Mouse (Mus musculus) limb, embryonic 12.5 days (tissue): ENCODE data around the gene Zfhx3. TPM values are rescaled to one million over a fixed set of nuclear protein-coding genes. Genes with fewer than 3 reads are reported as not detected.
A peak's percentile ranks its signal among the peaks of the same experiment; 100 is the strongest.

Source experiments
- ATAC-seq: fragments of 200-750 bp; cut with Nextera tagmentation; 2 replicates; pipeline ENCODE4 v1.8.0; 2017; ENCODE audit warnings: low read depth, moderate TSS enrichment; ENCODE audit not compliant: insufficient number of reproducible peaks, insufficient read depth, low FRiP score, low TSS enrichment
- H3K27ac ChIP-seq: fragments of 300-500 bp; sonication (generic); 2 replicates; pipeline ENCODE4 v1.5.1; 2016; ENCODE audit warnings: mild to moderate bottlenecking, moderate library complexity
- H3K27me3 ChIP-seq: fragments of 300-500 bp; sonication (generic); 2 replicates; pipeline ENCODE4 v1.6.1; 2016; ENCODE audit warnings: mild to moderate bottlenecking, moderate library complexity
- H3K36me3 ChIP-seq: fragments of 300-500 bp; sonication (generic); 2 replicates; pipeline ENCODE4 v1.6.1; 2016; ENCODE audit warnings: mild to moderate bottlenecking, moderate library complexity
- H3K4me1 ChIP-seq: fragments of 300-500 bp; sonication (generic); replicated peaks from 2 replicates; pipeline ENCODE4 v1.6.1; 2016
- H3K4me2 ChIP-seq: fragments of 300-500 bp; sonication (generic); 2 replicates; pipeline ENCODE4 v1.6.1; 2016; ENCODE audit warnings: mild to moderate bottlenecking, moderate library complexity
- H3K4me3 ChIP-seq: fragments of 300-500 bp; sonication (generic); replicated peaks from 2 replicates; pipeline ENCODE4 v1.5.1; 2016; ENCODE audit warnings: mild to moderate bottlenecking
- H3K9ac ChIP-seq: fragments of 300-500 bp; sonication (generic); replicated peaks from 2 replicates; pipeline ENCODE4 v1.6.1; 2016; ENCODE audit warnings: mild to moderate bottlenecking, moderate library complexity
- H3K9me3 ChIP-seq: fragments of 300-500 bp; sonication (generic); 2 replicates; pipeline ENCODE4 v1.6.1; 2016; ENCODE audit warnings: mild to moderate bottlenecking, moderate library complexity
- WGBS: fragments of 180-500 bp; shearing (Covaris S2); methylation state at CpG from one replicate; pipeline ENCODE4 v1.1.7; 2016; 5-methylcytosine and 5-hydroxymethylcytosine counted together
- polyA plus RNA-seq: library from polyadenylated mRNA; unstranded; fragments of >200 nt; fragmentation: Nextera tagmentation; extraction: Ambion mirVana; gene quantifications from 2 replicates; pipeline ENCODE4 v1.2.1, GENCODE M21; 2016

Zfhx3 gene
- polyA plus RNA-seq, 1 experiment from 2014 or later, result 53.0 TPM

DNA sequence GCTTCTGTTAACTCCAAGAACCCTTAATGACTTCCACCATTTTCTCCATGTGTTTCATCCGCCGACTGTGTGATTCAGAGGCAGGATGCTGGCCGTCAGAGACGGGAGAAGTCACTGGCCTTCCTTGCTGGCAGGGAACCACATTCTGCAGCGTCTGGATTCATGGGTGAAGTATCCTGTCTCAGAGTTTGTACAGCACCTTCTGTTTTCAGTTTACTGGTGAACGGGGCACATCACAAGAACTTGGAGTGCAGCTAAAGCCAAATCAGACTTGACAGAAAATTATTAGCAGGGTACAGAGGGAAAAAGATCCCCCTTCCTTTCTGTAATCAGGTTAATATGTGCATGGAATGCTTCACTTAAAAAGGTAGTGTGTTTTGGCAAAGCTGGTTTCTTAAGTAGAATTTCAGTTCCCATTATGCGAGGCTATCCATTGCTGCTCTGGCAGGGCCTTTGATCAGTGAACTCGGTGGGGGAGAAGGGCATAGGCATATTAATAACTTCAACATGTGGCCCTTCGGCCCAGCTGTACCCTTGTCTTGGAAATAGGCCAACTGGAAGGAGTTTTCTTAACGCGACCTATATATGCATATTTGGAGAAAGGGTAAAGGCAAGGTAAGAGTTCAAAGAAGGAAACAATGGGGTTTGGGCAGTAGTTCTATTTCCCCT lies 1035.4 kb downstream of the Zfhx3 start:
- no peak overlapping the region for H3K4me3 ChIP-seq
- H3K9me3 ChIP-seq, result peaks cover 8% of the 10 kb centered on the region
- peaks cover 20% of the 10 kb centered on the region for H3K4me1 ChIP-seq
- peak; percentile 59 for ATAC-seq
- H3K4me2 ChIP-seq, result peak overlapping the region; percentile 32
- no peak overlapping the region for H3K9ac ChIP-seq
- 13% methylated on average over 11 of the region's 11 CpGs for WGBS
- peak overlapping the region; percentile 86 for H3K27ac ChIP-seq
- no peaks in the 10 kb centered on the region for H3K36me3 ChIP-seq
- H3K27me3 ChIP-seq, result no peaks in the 10 kb centered on the region

GRCm38 (mm10) chr8:108978362-108978750 lies 1035.9 kb downstream of the Zfhx3 start:
- WGBS, result 26% methylated on average over 7 of the region's 7 CpGs
- peaks cover 8% of the 10 kb centered on the region for H3K9me3 ChIP-seq
- no peak; the same call in 1 of the 2 replicates for ATAC-seq
- peaks cover 20% of the 10 kb centered on the region for H3K4me1 ChIP-seq
- H3K27me3 ChIP-seq, result no peaks in the 10 kb centered on the region
- H3K4me2 ChIP-seq, result peak overlapping the region; percentile 32
- no peaks in the 10 kb centered on the region for H3K36me3 ChIP-seq
- no peak overlapping the region for H3K9ac ChIP-seq
- H3K4me3 ChIP-seq, result no peak overlapping the region
- peak overlapping the region; percentile 86 for H3K27ac ChIP-seq

DNA sequence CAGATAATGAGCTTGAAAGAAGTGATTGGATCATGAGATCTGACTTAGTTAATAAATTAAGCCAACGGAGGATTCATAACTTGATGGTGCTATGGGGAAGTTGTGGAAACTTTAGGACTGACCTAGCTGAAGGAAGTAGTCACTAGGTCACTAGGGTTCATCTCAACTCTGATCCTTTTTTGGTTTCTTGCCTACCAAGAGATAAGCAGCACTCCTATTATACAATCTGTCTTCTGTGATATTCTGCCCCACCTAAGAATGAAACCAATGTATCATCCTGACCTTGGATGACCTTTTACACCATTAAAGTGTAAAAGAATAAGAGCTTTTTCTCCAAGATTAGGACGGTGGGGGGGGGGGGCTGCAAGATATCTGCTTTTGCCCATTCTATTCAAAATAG lies 1042.5 kb downstream of the Zfhx3 start:
- Histone ChIP-seq H3K4me2 (no peak overlapping the region), H3K9ac (no peak overlapping the region), H3K4me1 (peaks cover 6% of the 10 kb centered on the region; the same call in 1 of the 2 replicates), H3K27ac (no peak overlapping the region), H3K4me3 (no peak overlapping the region), H3K27me3 (no peaks in the 10 kb centered on the region), H3K9me3 (peaks cover 8% of the 10 kb centered on the region), H3K36me3 (no peaks in the 10 kb centered on the region)
- 81% methylated on average over 2 of the region's 2 CpGs for WGBS
- ATAC-seq, result no peak

DNA sequence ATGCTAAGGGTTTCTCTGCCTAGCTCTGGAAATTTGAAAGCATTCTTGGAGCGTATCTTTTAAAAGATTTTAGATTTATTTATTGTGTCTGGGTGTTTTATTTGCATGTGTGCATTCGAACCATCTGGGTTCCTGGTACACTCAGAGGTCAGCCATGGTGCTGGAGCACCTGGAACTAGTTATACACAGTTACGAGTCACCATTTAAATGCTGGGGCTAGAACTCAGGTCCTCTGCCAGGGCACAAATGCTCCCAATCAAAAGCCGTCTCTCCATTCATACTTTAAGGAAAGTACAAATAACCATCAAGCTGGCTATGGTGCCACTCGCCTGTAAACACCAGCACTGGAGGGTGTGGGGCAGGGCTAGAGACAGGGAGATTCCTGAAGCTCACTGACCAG lies 1047.4 kb downstream of the Zfhx3 start:
- Histone ChIP-seq H3K4me1 (peaks cover 16% of the 10 kb centered on the region; the same call in 1 of the 2 replicates), H3K27me3 (no peaks in the 10 kb centered on the region), H3K27ac (peak overlapping the region; percentile 53; the same call in 1 of the 2 replicates), H3K4me3 (no peak overlapping the region), H3K9me3 (no peaks in the 10 kb centered on the region), H3K36me3 (no peaks in the 10 kb centered on the region), H3K9ac (no peak overlapping the region), H3K4me2 (no peak overlapping the region)
- WGBS, result 24% methylated on average over 5 of the region's 5 CpGs
- ATAC-seq, result no peak

- no peak overlapping the region for H3K9ac ChIP-seq
- no peaks in the 10 kb centered on the region for H3K27me3 ChIP-seq
- no peaks in the 10 kb centered on the region for H3K9me3 ChIP-seq
- no peak for ATAC-seq
- no peak overlapping the region for H3K4me2 ChIP-seq
- peak overlapping the region; percentile 53 for H3K27ac ChIP-seq
- WGBS, result 57% methylated on average over 6 of the region's 6 CpGs
- H3K4me3 ChIP-seq, result no peak overlapping the region
- no peaks in the 10 kb centered on the region for H3K36me3 ChIP-seq
- H3K4me1 ChIP-seq, result peaks cover 16% of the 10 kb centered on the region; the same call in 1 of the 2 replicates
Observed at GRCm38 (mm10) chr8:108990537-108990936, 1048.1 kb downstream of the Zfhx3 start.

GRCm38 (mm10) chr8:108991395-108991794 lies 1049.0 kb downstream of the Zfhx3 start:
- Histone ChIP-seq H3K9ac (no peak overlapping the region), H3K9me3 (no peaks in the 10 kb centered on the region), H3K27me3 (no peaks in the 10 kb centered on the region), H3K4me2 (no peak overlapping the region), H3K36me3 (no peaks in the 10 kb centered on the region), H3K27ac (no peak overlapping the region), H3K4me1 (peaks cover 16% of the 10 kb centered on the region; the same call in 1 of the 2 replicates), H3K4me3 (no peak overlapping the region)
- ATAC-seq, result no peak
- WGBS, result 91% methylated on average over 5 of the region's 5 CpGs

DNA sequence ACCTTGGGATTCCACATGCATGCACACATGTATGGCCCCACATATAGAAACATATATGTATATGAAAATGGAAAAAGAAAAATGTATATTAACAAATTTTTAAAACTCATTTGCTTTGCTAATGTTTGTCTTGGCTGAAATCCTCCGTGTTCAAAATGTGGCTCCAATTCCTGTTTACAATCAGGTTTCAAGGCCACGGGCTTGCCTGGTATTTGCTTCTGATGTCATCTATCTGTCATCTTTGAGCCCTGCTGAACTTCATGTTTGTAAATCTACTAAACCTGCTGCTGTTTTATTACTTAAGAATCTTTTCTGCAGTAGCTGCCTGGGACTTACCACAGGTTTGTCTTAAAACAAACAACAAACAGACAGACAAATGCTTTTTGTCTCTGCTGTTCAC lies 1051.3 kb downstream of the Zfhx3 start:
- no peak overlapping the region for H3K9ac ChIP-seq
- 74% methylated on average over 2 of the region's 2 CpGs for WGBS
- no peak overlapping the region for H3K27ac ChIP-seq
- H3K4me1 ChIP-seq, result peaks cover 14% of the 10 kb centered on the region; the same call in 1 of the 2 replicates
- H3K36me3 ChIP-seq, result no peaks in the 10 kb centered on the region
- H3K27me3 ChIP-seq, result no peaks in the 10 kb centered on the region
- ATAC-seq, result no peak
- H3K4me2 ChIP-seq, result no peak overlapping the region
- H3K9me3 ChIP-seq, result no peaks in the 10 kb centered on the region
- no peak overlapping the region for H3K4me3 ChIP-seq

DNA sequence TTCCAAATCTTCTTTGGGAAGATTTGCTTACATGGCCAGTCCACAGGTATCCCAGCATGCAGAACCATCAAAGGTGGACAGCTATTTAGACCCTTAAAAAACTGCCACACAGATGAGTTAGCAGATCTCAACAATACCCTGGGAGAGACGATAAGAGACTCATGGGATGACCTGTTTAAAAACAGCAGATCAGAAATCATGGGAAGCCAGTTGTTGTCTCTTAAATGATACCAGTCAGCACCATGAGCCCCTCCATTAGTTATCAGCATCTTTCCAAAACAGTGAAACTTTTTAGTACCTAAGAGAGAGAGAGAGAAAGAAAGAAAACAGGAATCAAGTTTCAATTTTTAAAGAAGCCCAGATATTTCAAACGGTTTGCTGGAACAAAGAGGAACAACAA lies 1051.7 kb downstream of the Zfhx3 start:
- H3K27ac ChIP-seq, result no peak overlapping the region

DNA sequence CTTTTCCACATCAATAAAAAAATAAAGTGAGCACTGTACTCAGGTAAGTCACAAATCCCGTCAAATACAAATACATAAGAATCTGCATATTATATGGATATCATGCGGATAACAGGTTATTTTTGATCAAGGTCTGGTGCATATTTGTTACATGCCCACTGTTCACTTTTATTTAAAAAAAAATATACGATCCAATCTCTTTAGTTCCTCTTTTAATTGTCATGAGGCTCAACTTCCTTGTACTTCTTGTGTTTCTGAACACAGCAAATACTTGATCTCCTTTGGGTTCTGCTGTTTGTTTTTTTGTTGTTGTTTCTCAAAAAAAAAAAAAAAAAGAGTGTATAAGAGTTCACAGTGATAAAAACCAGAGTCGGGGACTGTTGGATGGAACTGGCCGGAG lies 1052.4 kb downstream of the Zfhx3 start:
- ATAC-seq, result no peak
- Histone ChIP-seq H3K4me3 (no peak overlapping the region), H3K27ac (no peak overlapping the region), H3K4me2 (no peak overlapping the region), H3K9ac (no peak overlapping the region), H3K4me1 (peaks cover 21% of the 10 kb centered on the region), H3K27me3 (no peaks in the 10 kb centered on the region), H3K9me3 (no peaks in the 10 kb centered on the region), H3K36me3 (no peaks in the 10 kb centered on the region)
- WGBS, result 91% methylated on average over 5 of the region's 5 CpGs

More for the DNA sequence above, 1051.7 kb downstream of the Zfhx3 start:
- ATAC-seq, result no peak
- 55% methylated on average over 2 of the region's 2 CpGs for WGBS
- H3K4me3 ChIP-seq, result no peak overlapping the region
- H3K9me3 ChIP-seq, result no peaks in the 10 kb centered on the region
- H3K4me1 ChIP-seq, result peaks cover 16% of the 10 kb centered on the region
- no peaks in the 10 kb centered on the region for H3K27me3 ChIP-seq
- no peak overlapping the region for H3K9ac ChIP-seq
- no peak overlapping the region for H3K4me2 ChIP-seq
- H3K36me3 ChIP-seq, result no peaks in the 10 kb centered on the region

GRCm38 (mm10) chr8:108997334-108997733 lies 1054.9 kb downstream of the Zfhx3 start:
- Histone ChIP-seq H3K9me3 (no peaks in the 10 kb centered on the region), H3K4me2 (no peak overlapping the region), H3K9ac (no peak overlapping the region), H3K27ac (no peak overlapping the region), H3K4me3 (no peak overlapping the region), H3K27me3 (no peaks in the 10 kb centered on the region), H3K4me1 (peaks cover 10% of the 10 kb centered on the region), H3K36me3 (no peaks in the 10 kb centered on the region)
- 57% methylated on average over 3 of the region's 3 CpGs for WGBS
- no peak for ATAC-seq

DNA sequence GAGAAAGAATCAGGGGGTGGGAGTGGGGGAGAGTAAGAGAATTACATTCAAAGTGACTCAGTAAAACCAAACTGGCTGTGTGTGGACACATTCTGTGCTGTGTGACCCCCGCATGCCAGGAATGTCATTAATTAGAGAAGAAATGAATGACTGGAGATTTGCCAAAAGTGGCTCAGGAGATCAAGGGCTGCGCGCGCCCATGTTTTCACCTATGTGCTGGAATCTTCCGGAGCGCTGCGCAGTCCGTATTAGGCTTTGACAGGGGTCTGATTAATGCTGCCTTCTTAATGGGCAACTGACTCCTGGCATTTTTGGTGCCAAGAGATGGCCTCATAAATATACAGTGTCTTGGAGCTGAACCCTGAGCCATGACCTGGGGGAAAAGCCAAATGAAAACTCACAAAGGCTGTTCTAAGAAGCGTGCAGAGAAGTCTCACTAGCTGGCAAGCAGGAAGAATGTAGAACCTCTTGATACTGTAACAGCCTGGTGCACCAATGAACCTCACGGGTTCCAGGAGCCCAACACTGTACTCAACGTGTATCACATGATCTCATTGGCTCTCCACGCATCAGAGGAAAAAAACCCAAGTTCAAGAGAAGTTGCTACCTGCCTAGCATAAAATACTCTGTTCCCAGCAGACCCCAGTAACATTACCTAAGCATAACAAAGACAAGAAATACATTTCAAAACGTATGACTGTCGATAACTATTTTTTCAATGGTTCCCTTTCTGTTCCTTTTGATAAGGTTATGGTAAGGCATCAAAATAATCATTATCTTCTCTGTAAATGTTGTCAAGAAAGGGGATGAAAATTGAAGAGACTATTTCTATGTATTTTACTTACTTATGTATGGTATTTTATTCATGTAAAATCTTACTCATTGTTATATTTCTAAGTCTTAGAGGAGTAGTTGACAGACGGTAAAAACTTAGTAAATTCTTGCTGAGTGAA lies 1057.1 kb downstream of the Zfhx3 start:
- H3K36me3 ChIP-seq, result no peaks in the 10 kb centered on the region
- H3K9me3 ChIP-seq, result no peaks in the 10 kb centered on the region
- no peak overlapping the region for H3K4me3 ChIP-seq
- no peak overlapping the region for H3K27ac ChIP-seq
- peaks cover 10% of the 10 kb centered on the region for H3K4me1 ChIP-seq
- 64% methylated on average over 15 of the region's 15 CpGs for WGBS
- H3K27me3 ChIP-seq, result no peaks in the 10 kb centered on the region
- no peak overlapping the region for H3K9ac ChIP-seq
- no peak for ATAC-seq
- no peak overlapping the region for H3K4me2 ChIP-seq
